Mouse (Mus musculus) myocyte (in vitro differentiated cells): Measurements from ENCODE around the gene Sult2b1. TPM values are rescaled to one million over a fixed set of nuclear protein-coding genes. Genes with fewer than 3 reads are reported as not detected.

ENCODE experiments used
- H3K27me3 ChIP-seq: one replicate; pipeline ENCODE4 v1.6.1; 2011; ENCODE audit not compliant: control insufficient read depth, insufficient read depth, insufficient read length
- H3K36me3 ChIP-seq: one replicate; pipeline ENCODE4 v1.6.1; 2011; ENCODE audit not compliant: control insufficient read depth, insufficient read depth
- H3K4me2 ChIP-seq: one replicate; pipeline ENCODE4 v1.6.1; 2011; ENCODE audit warnings: low read depth, control low read depth
- H3K4me3 ChIP-seq: one replicate; pipeline ENCODE4 v1.5.1; 2011; ENCODE audit warnings: mild to moderate bottlenecking, control low read depth, moderate library complexity
- H3K79me2 ChIP-seq: one replicate; pipeline ENCODE4 v1.6.1; 2011; ENCODE audit not compliant: control insufficient read depth, insufficient read depth
- H3ac ChIP-seq: one replicate; pipeline ENCODE4 v1.6.1; 2011; ENCODE audit not compliant: control insufficient read depth, insufficient read length
- CEBPB ChIP-seq: IDR thresholded peaks from 2 replicates; pipeline ENCODE4 v1.6.1; 2011; ENCODE audit warnings: mild to moderate bottlenecking, moderate library complexity; ENCODE audit not compliant: poor library complexity, insufficient read depth, severe bottlenecking
- E2F4 ChIP-seq: IDR thresholded peaks from one replicate; pipeline ENCODE4 v1.6.1; 2011; ENCODE audit warnings: mild to moderate bottlenecking, control low read depth, moderate library complexity; ENCODE audit not compliant: insufficient read depth
- MAX ChIP-seq: IDR thresholded peaks from one replicate; pipeline ENCODE4 v1.6.1; 2011; ENCODE audit warnings: low read depth, mild to moderate bottlenecking, control low read depth
- MYOD1 ChIP-seq, 3 experiments: IDR thresholded peaks; one replicate each; pipeline ENCODE4 v1.6.1; 2011; ENCODE audit warnings: control low read depth in 2 of 3, low read depth in 2 of 3, mild to moderate bottlenecking in 2 of 3, moderate library complexity in 1 of 3; ENCODE audit not compliant: insufficient read length in 2 of 3, control insufficient read depth in 1 of 3
- MYOG ChIP-seq, 3 experiments: IDR thresholded peaks; one replicate each; pipeline ENCODE4 v1.6.1; 2011; ENCODE audit warnings: control low read depth in 2 of 3, low read depth in 2 of 3, mild to moderate bottlenecking in 2 of 3; ENCODE audit not compliant: insufficient read length in 2 of 3, control insufficient read depth in 1 of 3, insufficient read depth in 1 of 3
- POLR2A ChIP-seq: IDR thresholded peaks from one replicate; pipeline ENCODE4 v1.6.1; 2011; ENCODE audit warnings: low read depth, mild to moderate bottlenecking, control low read depth, moderate library complexity; ENCODE audit not compliant: insufficient read length
- POLR2AphosphoS2 ChIP-seq: IDR thresholded peaks from one replicate; pipeline ENCODE4 v1.6.1; 2011; ENCODE audit warnings: low read depth, control low read depth; ENCODE audit not compliant: insufficient read length
- REST ChIP-seq: IDR thresholded peaks from one replicate; pipeline ENCODE4 v1.6.1; 2011; ENCODE audit warnings: mild to moderate bottlenecking, control low read depth, moderate library complexity; ENCODE audit not compliant: insufficient read depth, insufficient read length
- SRF ChIP-seq: IDR thresholded peaks from one replicate; pipeline ENCODE4 v1.6.1; 2011; ENCODE audit warnings: low read depth; ENCODE audit not compliant: control insufficient read depth, insufficient read length
- TCF12 ChIP-seq: IDR thresholded peaks from one replicate; pipeline ENCODE4 v1.6.1; 2011; ENCODE audit warnings: mild to moderate bottlenecking, control low read depth; ENCODE audit not compliant: poor library complexity, insufficient read depth, severe bottlenecking
- TCF3 ChIP-seq: IDR thresholded peaks from one replicate; pipeline ENCODE4 v1.6.1; 2011; ENCODE audit warnings: low read depth, control low read depth; ENCODE audit not compliant: insufficient read length
- USF1 ChIP-seq: IDR thresholded peaks from one replicate; pipeline ENCODE4 v1.6.1; 2011; ENCODE audit warnings: low read depth, mild to moderate bottlenecking, control low read depth, moderate library complexity
- polyA plus RNA-seq: library from polyadenylated mRNA; unstranded; fragments of >200 nt; fragmentation: generic; extraction: Trizol; gene quantifications from one replicate; pipeline ENCODE4 v1.2.1, GENCODE M21; 2012; ENCODE audit warnings: missing spikeins

The Sult2b1 gene
- polyA plus RNA-seq, 1 experiment, result 0.47 TPM

GRCm38 (mm10) chr7:45715090-45715708 is 69.3 kb downstream of the Sult2b1 start, which contains the start of gene Rpl18:
TSS of gene Rpl18 (plus strand) at chr7:45715457.
- peak within 1 kb of the TSS; percentile 84 for H3K4me2 ChIP-seq
- H3K36me3 ChIP-seq, result no peaks in the 10 kb centered on the region
- H3K4me3 ChIP-seq, result peak within 1 kb of the TSS; percentile 96
- H3ac ChIP-seq, result peak within 1 kb of the TSS; percentile 26
- H3K79me2 ChIP-seq, result peaks cover 48% of the 10 kb centered on the region
- TF ChIP-seq POLR2AphosphoS2 (peak; percentile 91), CEBPB (no peak), USF1 (no peak), TCF12 (no peak), MAX (no peak), POLR2A (peak; percentile 67), MYOD1 (IDR thresholded peaks at IDR 0.05; ENCODE audit: control insufficient read depth in 1 of 3, insufficient read length in 2 of 3, low read depth in 2 of 3) (peak in 1 of 3 experiments; percentile 20), E2F4 (peak; percentile 50), TCF3 (no peak)
- H3K27me3 ChIP-seq, result no peaks in the 10 kb centered on the region

DNA sequence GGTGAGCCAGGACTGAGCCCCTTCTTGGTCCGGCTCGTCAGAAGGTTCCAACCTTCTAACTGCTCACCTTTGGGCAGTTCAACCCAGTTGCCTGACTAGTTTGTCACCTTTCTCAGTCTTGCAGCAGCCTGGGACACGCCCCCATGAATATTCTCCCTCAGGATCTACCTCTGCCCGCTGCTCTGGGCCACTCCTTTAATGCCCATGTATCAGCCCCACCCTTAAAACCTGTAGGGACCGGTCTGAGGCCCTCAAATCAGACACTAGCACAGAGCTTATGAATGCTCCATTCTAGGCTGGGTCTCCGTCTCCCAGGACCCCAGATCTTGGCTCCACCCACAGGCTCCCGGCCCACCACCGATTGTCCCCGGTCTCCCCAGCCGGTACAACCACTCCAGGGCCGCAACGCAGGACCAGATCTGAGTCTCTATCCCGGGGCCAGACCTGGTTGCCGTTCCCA is 69.8 kb downstream of the Sult2b1 start:
- Histone ChIP-seq H3K36me3 (no peaks in the 10 kb centered on the region), H3K27me3 (no peaks in the 10 kb centered on the region), H3K79me2 (peaks cover 48% of the 10 kb centered on the region), H3K4me2 (peak overlapping the region; percentile 84), H3K4me3 (peak overlapping the region; percentile 96), H3ac (peak overlapping the region; percentile 26)
- TF ChIP-seq MYOG (IDR thresholded peaks at IDR 0.05; ENCODE audit: control insufficient read depth in 1 of 3, insufficient read depth in 1 of 3, insufficient read length in 2 of 3, low read depth in 2 of 3) (no peak), MAX (no peak), SRF (no peak), USF1 (no peak)

DNA sequence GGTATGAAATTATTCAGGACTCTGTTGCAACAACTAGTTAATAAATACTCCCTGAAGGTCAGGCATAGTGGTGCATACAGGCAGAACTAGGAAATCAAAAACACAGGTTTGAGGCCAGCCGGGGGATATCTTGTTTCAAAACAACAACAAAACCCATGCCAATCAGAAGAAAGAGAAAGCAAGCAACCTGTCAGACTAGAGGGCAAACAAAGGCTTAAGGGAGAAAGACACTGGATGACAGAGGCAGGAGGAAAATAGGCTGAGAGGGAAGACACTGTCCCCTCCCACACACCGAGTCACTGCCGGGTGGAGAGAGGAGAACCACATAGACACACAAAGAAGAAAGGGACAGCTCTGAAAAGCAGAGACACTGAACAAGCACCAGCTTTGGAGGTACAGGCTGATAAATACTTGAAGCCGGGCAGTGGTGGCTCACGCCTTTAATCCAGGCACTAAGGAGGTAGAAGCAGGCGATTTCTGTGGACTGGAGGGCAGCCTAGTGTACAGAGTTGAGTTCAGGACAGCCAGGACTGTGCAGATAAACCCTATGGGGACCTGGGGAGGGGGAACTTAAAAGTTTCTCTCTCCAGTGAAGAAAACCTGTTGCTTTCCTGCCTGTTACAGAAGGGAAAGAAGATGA is 70.5 kb downstream of the Sult2b1 start:
- peaks cover 43% of the 10 kb centered on the region for H3K79me2 ChIP-seq
- TF ChIP-seq SRF (no peak), CEBPB (no peak), REST (no peak), POLR2A (no peak), MYOD1 (IDR thresholded peaks at IDR 0.05; ENCODE audit: control insufficient read depth in 1 of 3, insufficient read length in 2 of 3, low read depth in 2 of 3) (no peak), TCF12 (no peak), TCF3 (no peak), MAX (no peak), USF1 (no peak), E2F4 (no peak)
- H3K27me3 ChIP-seq, result no peaks in the 10 kb centered on the region
- H3K4me2 ChIP-seq, result peak overlapping the region; percentile 84
- peak overlapping the region; percentile 96 for H3K4me3 ChIP-seq
- no peak overlapping the region for H3ac ChIP-seq
- no peaks in the 10 kb centered on the region for H3K36me3 ChIP-seq

- TF ChIP-seq REST, result no peak
- no peak for TF ChIP-seq POLR2A
- TF ChIP-seq SRF, result no peak
- TF ChIP-seq E2F4, result no peak
- TF ChIP-seq POLR2AphosphoS2, result no peak
- no peak for TF ChIP-seq MYOG (IDR thresholded peaks at IDR 0.05; ENCODE audit: control insufficient read depth in 1 of 3, insufficient read depth in 1 of 3, insufficient read length in 2 of 3, low read depth in 2 of 3)
- no peak for TF ChIP-seq USF1
- no peak for TF ChIP-seq TCF12
- TF ChIP-seq CEBPB, result no peak
- TF ChIP-seq MAX, result no peak
- TF ChIP-seq MYOD1 (IDR thresholded peaks at IDR 0.05; ENCODE audit: control insufficient read depth in 1 of 3, insufficient read length in 2 of 3, low read depth in 2 of 3), result no peak
- no peak for TF ChIP-seq TCF3
- no peaks in the 10 kb centered on the region for H3K27me3 ChIP-seq
- H3K36me3 ChIP-seq, result no peaks in the 10 kb centered on the region
- no peak overlapping the region for H3K4me3 ChIP-seq
- no peak overlapping the region for H3ac ChIP-seq
- H3K79me2 ChIP-seq, result peaks cover 37% of the 10 kb centered on the region
- H3K4me2 ChIP-seq, result no peak overlapping the region
Observed at GRCm38 (mm10) chr7:45713396-45713795, 71.1 kb downstream of the Sult2b1 start.

GRCm38 (mm10) chr7:45712022-45712757 is 72.3 kb downstream of the Sult2b1 start:
- Histone ChIP-seq H3K27me3 (no peaks in the 10 kb centered on the region), H3K4me2 (no peak overlapping the region), H3ac (no peak overlapping the region), H3K79me2 (peaks cover 29% of the 10 kb centered on the region), H3K4me3 (no peak overlapping the region), H3K36me3 (no peaks in the 10 kb centered on the region)
- TF ChIP-seq POLR2A (no peak), POLR2AphosphoS2 (peak; percentile 70), CEBPB (no peak)
